Mouse (Mus musculus) CH12.LX (cell line): ENCODE measurements around the gene Slc17a5. TPM values are rescaled to one million over a fixed set of nuclear protein-coding genes. Genes with fewer than 3 reads are reported as not detected.

Experiments used
- DNase-seq: peaks from one replicate; pipeline ENCODE4 v3.0.0-alpha.2; 2013; ENCODE audit errors: extremely low read depth
- H3K27ac ChIP-seq: 2 replicates; pipeline ENCODE4 v1.5.1; 2012; ENCODE audit warnings: low read depth, mild to moderate bottlenecking, control low read depth, moderate library complexity; ENCODE audit not compliant: insufficient read depth
- H3K27me3 ChIP-seq: replicated peaks from 2 replicates; pipeline ENCODE3; 2012; ENCODE audit warnings: inconsistent platforms
- H3K36me3 ChIP-seq, 2 experiments: replicated peaks in 1 of 2; 2 replicates each; pipeline versions ENCODE3 to v1.6.1; 2012; ENCODE audit warnings: inconsistent platforms in 1 of 2, low read length in 1 of 2, mild to moderate bottlenecking in 1 of 2, mixed read lengths in 1 of 2, moderate library complexity in 1 of 2; ENCODE audit not compliant: control insufficient read depth in 1 of 2, insufficient read depth in 1 of 2
- H3K4me1 ChIP-seq, 2 experiments: 2 replicates each; pipeline ENCODE4 v1.6.1; 2012; ENCODE audit warnings: inconsistent platforms in 1 of 2, moderate library complexity in 1 of 2; ENCODE audit not compliant: insufficient read depth in 2 of 2, control insufficient read depth in 1 of 2
- H3K4me2 ChIP-seq: 2 replicates; pipeline ENCODE4 v1.6.1; 2012; ENCODE audit warnings: low read depth, mild to moderate bottlenecking, control low read depth; ENCODE audit not compliant: poor library complexity, insufficient read depth, severe bottlenecking
- H3K4me3 ChIP-seq, 3 experiments: fragments of 150-350 bp in 1 of 3; sonication (generic) in 1 of 3; replicated peaks in 1 of 3; 2 replicates each; pipeline versions ENCODE3 to v1.5.1; 2011 to 2012; ENCODE audit warnings: low read depth in 2 of 3, low read length in 2 of 3, mild to moderate bottlenecking in 2 of 3, moderate library complexity in 2 of 3, control low read depth in 1 of 3, improper control_type of control experiment in 1 of 3, inconsistent platforms in 1 of 3, mixed read lengths in 1 of 3; ENCODE audit not compliant: poor library complexity in 1 of 3
- H3K79me2 ChIP-seq: replicated peaks from 2 replicates; pipeline ENCODE4 v1.6.1; 2012; ENCODE audit warnings: mild to moderate bottlenecking, moderate library complexity; ENCODE audit not compliant: control insufficient read depth, poor library complexity, insufficient read depth, severe bottlenecking; ENCODE audit errors: extremely low read depth
- H3K9ac ChIP-seq: 2 replicates; pipeline ENCODE4 v1.6.1; 2012; ENCODE audit warnings: low read depth, mild to moderate bottlenecking, control low read depth, moderate library complexity; ENCODE audit not compliant: insufficient read depth
- H3K9me3 ChIP-seq: replicated peaks from 2 replicates; pipeline ENCODE3; 2012; ENCODE audit warnings: low read length, inconsistent platforms, mixed read lengths
- BHLHE40 ChIP-seq: IDR thresholded peaks from 2 replicates; pipeline ENCODE4 v1.6.1; 2011; ENCODE audit warnings: mild to moderate bottlenecking, low read depth, low read length, improper control_type of control experiment
- CHD2 ChIP-seq: IDR thresholded peaks from 2 replicates; pipeline ENCODE4 v1.6.1; 2011; ENCODE audit warnings: low read length, improper control_type of control experiment
- ELF1 ChIP-seq: IDR thresholded peaks from 2 replicates; pipeline ENCODE4 v1.6.1; 2014; ENCODE audit warnings: low read depth, mild to moderate bottlenecking, inconsistent platforms, low read length, improper control_type of control experiment
- EP300 ChIP-seq: IDR thresholded peaks from 2 replicates; pipeline ENCODE4 v1.6.1; 2011; ENCODE audit warnings: low read length, improper control_type of control experiment
- GABPA ChIP-seq: IDR thresholded peaks from 2 replicates; pipeline ENCODE4 v1.6.1; 2012; ENCODE audit warnings: low read depth, low read length, improper control_type of control experiment, inconsistent platforms; ENCODE audit not compliant: insufficient replicate concordance
- HCFC1 ChIP-seq: IDR thresholded peaks from 2 replicates; pipeline ENCODE4 v1.6.1; 2012; ENCODE audit warnings: low read depth, mild to moderate bottlenecking, inconsistent platforms, low read length, improper control_type of control experiment
- KAT2A ChIP-seq: IDR thresholded peaks from 2 replicates; pipeline ENCODE4 v1.6.1; 2012; ENCODE audit warnings: low read length, improper control_type of control experiment, inconsistent platforms; ENCODE audit not compliant: insufficient replicate concordance
- MEF2A ChIP-seq: IDR thresholded peaks from 2 replicates; pipeline ENCODE4 v1.6.1; 2014; ENCODE audit warnings: low read depth, mild to moderate bottlenecking, inconsistent platforms, low read length, improper control_type of control experiment, borderline replicate concordance
- MYC ChIP-seq: IDR thresholded peaks from 2 replicates; pipeline ENCODE4 v1.6.1; 2011; ENCODE audit warnings: low read depth, mild to moderate bottlenecking, improper control_type of control experiment, low read length
- NELFE ChIP-seq: IDR thresholded peaks from 2 replicates; pipeline ENCODE4 v1.6.1; 2011; ENCODE audit warnings: low read depth, low read length, improper control_type of control experiment
- POLR2AphosphoS2 ChIP-seq: IDR thresholded peaks from 2 replicates; pipeline ENCODE4 v1.6.1; 2011; ENCODE audit warnings: low read depth, low read length, improper control_type of control experiment
- RAD21 ChIP-seq: IDR thresholded peaks from 2 replicates; pipeline ENCODE4 v1.6.1; 2011; ENCODE audit warnings: low read depth, mild to moderate bottlenecking, low read length, improper control_type of control experiment, moderate library complexity
- RCOR1 ChIP-seq: conservative IDR thresholded peaks from 2 replicates; pipeline ENCODE4 v1.6.1; 2012; ENCODE audit warnings: low read depth, mild to moderate bottlenecking, inconsistent platforms, low read length, improper control_type of control experiment
- SMC3 ChIP-seq: IDR thresholded peaks from 2 replicates; pipeline ENCODE4 v1.6.1; 2011; ENCODE audit warnings: low read depth, low read length, improper control_type of control experiment
- TCF12 ChIP-seq: IDR thresholded peaks from 2 replicates; pipeline ENCODE4 v1.6.1; 2014; ENCODE audit warnings: low read depth, mild to moderate bottlenecking, inconsistent platforms, low read length, improper control_type of control experiment
- USF1 ChIP-seq: IDR thresholded peaks from 2 replicates; pipeline ENCODE4 v1.6.1; 2014; ENCODE audit warnings: low read depth, mild to moderate bottlenecking, inconsistent platforms, low read length, improper control_type of control experiment
- ZC3H11A ChIP-seq: IDR thresholded peaks from 2 replicates; pipeline ENCODE4 v1.6.1; 2012; ENCODE audit warnings: low read depth, mild to moderate bottlenecking, inconsistent platforms, low read length, improper control_type of control experiment
- ZMIZ1 ChIP-seq: IDR thresholded peaks from 2 replicates; pipeline ENCODE4 v1.6.1; 2012; ENCODE audit warnings: low read depth, mild to moderate bottlenecking, inconsistent platforms, low read length, improper control_type of control experiment
- dilution Hi-C: fragments of 300-500 bp; cut with MboI; formaldehyde crosslinking; loops from 2 replicates; pipeline ENCODE4 v1.14.3; 2020; ENCODE audit warnings: low sequenced_read_pairs; ENCODE audit not compliant: extremely low pct_unique_long_range_greater_than_20kb, extremely low pct_ligation_motif_present
- in situ Hi-C: fragments of 300-500 bp; cut with MboI; formaldehyde crosslinking; loops from 3 replicates; pipeline ENCODE4 v1.14.3; 2019; ENCODE audit warnings: low sequenced_read_pairs, low pct_ligation_motif_present, low pct_unique_long_range_greater_than_20kb, mixed read lengths
- polyA plus RNA-seq: library from polyadenylated mRNA; unstranded; fragments of >175 nt; gene quantifications from 2 replicates; pipeline ENCODE4 v1.2.1, GENCODE M21; 2012; ENCODE audit warnings: low read depth; ENCODE audit not compliant: insufficient read length
- total RNA-seq, 2 experiments: library from RNA; depleted of rRNA; stranded (reverse); fragments of 300-350 nt in 1 of 2; fragments of >200 nt in 1 of 2; gene quantifications; 2 replicates each; pipeline ENCODE4 v1.2.3; 2012 to 2014

Gene Slc17a5
- total and polyA plus RNA-seq, 3 experiments = 4.9 to 7.6 (median 6.7) TPM

- no peaks in the 10 kb centered on the region for H3K79me2 ChIP-seq
- DNase-seq = no peak
- no peak overlapping the region for H3K9ac ChIP-seq
- H3K27me3 ChIP-seq = no peaks in the 10 kb centered on the region
- H3K36me3 ChIP-seq = peaks cover 4 to 26% of the 10 kb centered on the region in 2 experiments
- H3K27ac ChIP-seq = no peak overlapping the region
- in situ Hi-C loops (no loop called here), dilution Hi-C loops (no loop called here)
- H3K4me3 ChIP-seq = no peak overlapping the region
- no peaks in the 10 kb centered on the region for H3K9me3 ChIP-seq
- no peak overlapping the region for H3K4me2 ChIP-seq
- TF ChIP-seq TCF12 (no peak), POLR2AphosphoS2 (no peak), NELFE (no peak), GABPA (no peak), ZMIZ1 (no peak), MYC (no peak), ELF1 (no peak), EP300 (no peak), RAD21 (no peak), RCOR1 (no peak), BHLHE40 (no peak), HCFC1 (no peak), SMC3 (no peak), MEF2A (no peak), USF1 (no peak), KAT2A (no peak), CHD2 (no peak)
- peaks cover 0 to under 1% of the 10 kb centered on the region in 2 experiments; a peak in 1 of 4 replicates for H3K4me1 ChIP-seq
Observed at GRCm38 (mm10) chr9:78558586-78559214, 29.1 kb downstream of the Slc17a5 start.

GRCm38 (mm10) chr9:78557041-78557440, 30.8 kb downstream of the Slc17a5 start:
- H3K27me3 ChIP-seq = no peaks in the 10 kb centered on the region
- no peak for TF ChIP-seq ZC3H11A
- no peak overlapping the region for H3K9ac ChIP-seq
- in situ Hi-C loops (no loop called here), dilution Hi-C loops (no loop called here)
- no peaks in the 10 kb centered on the region for H3K79me2 ChIP-seq
- DNase-seq = no peak
- H3K4me2 ChIP-seq = no peak overlapping the region
- peaks cover 6 to 35% of the 10 kb centered on the region in 2 experiments for H3K36me3 ChIP-seq
- H3K27ac ChIP-seq = no peak overlapping the region
- no peaks in the 10 kb centered on the region for H3K9me3 ChIP-seq
- H3K4me1 ChIP-seq = peaks cover 0 to 3% of the 10 kb centered on the region in 2 experiments; a peak in 1 of 4 replicates
- no peak overlapping the region for H3K4me3 ChIP-seq
